Mouse (Mus musculus): Measurements from ENCODE around the gene Lyrm1. TPM values are rescaled to one million over a fixed set of nuclear protein-coding genes. Genes with fewer than 3 reads are reported as not detected.

Gene Lyrm1
- 14.1 and 15.1 TPM in 2 replicates for polyA plus RNA-seq (2012; rRNA removed)

GRCm38 (mm10) chr7:119895639-119896512 is at the start of gene Lyrm1, which contains the start of gene Dcun1d3:
Gene Lyrm1 (plus strand): TSS chr7:119895861.
Gene Dcun1d3 (minus strand): TSS chr7:119896298.

Other genes starting within 250 kb of the Lyrm1 start
- 0.06 TPM in 1 of 2 replicates, not detected in the other for gene Acsm4, start 205.8 kb upstream of the Lyrm1 start, polyA plus RNA-seq (2012; rRNA removed)
- gene Thumpd1, start 175.1 kb upstream of the Lyrm1 start, polyA plus RNA-seq (2012; rRNA removed) = 52.3 and 52.6 TPM in 2 replicates
- gene Acsm3, start 134.9 kb upstream of the Lyrm1 start, polyA plus RNA-seq (2012; rRNA removed) = 0.03 and 0.07 TPM in 2 replicates
- gene Rexo5, start 101.9 kb upstream of the Lyrm1 start, polyA plus RNA-seq (2012; rRNA removed) = 16.9 and 17.9 TPM in 2 replicates
- 9.9 and 10.0 TPM in 2 replicates for gene Eri2, start 101.8 kb upstream of the Lyrm1 start, polyA plus RNA-seq (2012; rRNA removed)
- 8.5 and 9.4 TPM in 2 replicates for gene Dcun1d3, start 437 bp downstream of the Lyrm1 start, polyA plus RNA-seq (2012; rRNA removed)
- gene Dnah3, start 199.4 kb downstream of the Lyrm1 start, polyA plus RNA-seq (2012; rRNA removed) = 0.10 and 0.27 TPM in 2 replicates
- gene Tmem159, start 206.5 kb downstream of the Lyrm1 start, polyA plus RNA-seq (2012; rRNA removed) = 7.0 and 7.6 TPM in 2 replicates
- gene Zp2, start 249.4 kb downstream of the Lyrm1 start, polyA plus RNA-seq (2012; rRNA removed) = 0.19 and 0.21 TPM in 2 replicates

All from central nervous system, embryonic 18 days (tissue).